Mouse (Mus musculus): ENCODE measurements around the gene Cstad. TPM values are rescaled to one million over a fixed set of nuclear protein-coding genes. Genes with fewer than 3 reads are reported as not detected.
A peak's percentile ranks its signal among the peaks of the same experiment; 100 is the strongest.

Cstad gene
- polyA plus RNA-seq, 1 experiment from 2014 or later = 0.68 TPM

GRCm38 (mm10) chr2:30573522-30573921, 21.3 kb upstream of the Cstad start:
- no peak overlapping the region for H3K9ac ChIP-seq (replicated peaks)
- H3K4me3 ChIP-seq = no peak overlapping the region
- no peak overlapping the region for H3K27ac ChIP-seq (replicated peaks)
- no peaks in the 10 kb centered on the region for H3K36me3 ChIP-seq
- no peak for ATAC-seq (ENCODE audit: low FRiP score, low read depth)
- H3K9me3 ChIP-seq = no peaks in the 10 kb centered on the region; the same call in 1 of the 2 replicates
- WGBS = 82% methylated on average over 4 of the region's 4 CpGs
- no peaks in the 10 kb centered on the region for H3K27me3 ChIP-seq
- H3K4me2 ChIP-seq (replicated peaks) = no peak overlapping the region
- H3K4me1 ChIP-seq = no peaks in the 10 kb centered on the region

GRCm38 (mm10) chr2:30577010-30577409, 17.8 kb upstream of the Cstad start:
- H3K4me1 ChIP-seq = no peaks in the 10 kb centered on the region
- 93% methylated on average over 9 of the region's 9 CpGs for WGBS
- no peaks in the 10 kb centered on the region for H3K27me3 ChIP-seq
- H3K9me3 ChIP-seq = peaks cover 8% of the 10 kb centered on the region; the same call in 1 of the 2 replicates
- H3K9ac ChIP-seq (replicated peaks) = no peak overlapping the region
- no peak for ATAC-seq (ENCODE audit: low FRiP score, low read depth)
- no peak overlapping the region for H3K27ac ChIP-seq (replicated peaks)
- no peak overlapping the region for H3K4me3 ChIP-seq
- no peaks in the 10 kb centered on the region for H3K36me3 ChIP-seq
- no peak overlapping the region for H3K4me2 ChIP-seq (replicated peaks)

- no peaks in the 10 kb centered on the region for H3K36me3 ChIP-seq
- no peaks in the 10 kb centered on the region for H3K4me1 ChIP-seq
- H3K27me3 ChIP-seq = no peaks in the 10 kb centered on the region
- ATAC-seq (ENCODE audit: low FRiP score, low read depth) = no peak
- H3K9me3 ChIP-seq = peaks cover 11% of the 10 kb centered on the region
- no peak overlapping the region for H3K4me3 ChIP-seq
- H3K27ac ChIP-seq (replicated peaks) = no peak overlapping the region
- no peak overlapping the region for H3K9ac ChIP-seq (replicated peaks)
- H3K4me2 ChIP-seq (replicated peaks) = no peak overlapping the region
- 78% methylated on average over 2 of the region's 2 CpGs for WGBS
Observed at GRCm38 (mm10) chr2:30578006-30578405, 16.8 kb upstream of the Cstad start.

GRCm38 (mm10) chr2:30587161-30587560, 7.7 kb upstream of the Cstad start:
- H3K9ac ChIP-seq (replicated peaks) = 0 out of 2 replicates have a peak overlapping the region, but pooled peaks have one; percentile 1
- H3K36me3 ChIP-seq = no peaks in the 10 kb centered on the region
- H3K4me3 ChIP-seq = no peak overlapping the region
- H3K4me2 ChIP-seq (replicated peaks) = no peak overlapping the region
- H3K27me3 ChIP-seq = no peaks in the 10 kb centered on the region
- WGBS = 36% methylated on average over 8 of the region's 8 CpGs
- peaks cover 3% of the 10 kb centered on the region; the same call in 1 of the 2 replicates for H3K9me3 ChIP-seq
- no peak for ATAC-seq (ENCODE audit: low FRiP score, low read depth)
- H3K27ac ChIP-seq (replicated peaks) = no peak overlapping the region
- H3K4me1 ChIP-seq = peaks cover 22% of the 10 kb centered on the region

- Histone ChIP-seq H3K4me2 (replicated peaks) (no peak overlapping the region), H3K4me3 (no peak overlapping the region), H3K27me3 (no peaks in the 10 kb centered on the region), H3K4me1 (peaks cover 22% of the 10 kb centered on the region), H3K36me3 (no peaks in the 10 kb centered on the region), H3K9ac (replicated peaks) (no peak overlapping the region), H3K9me3 (no peaks in the 10 kb centered on the region), H3K27ac (replicated peaks) (no peak overlapping the region)
- WGBS = 54% methylated on average over 2 of the region's 2 CpGs
- no peak for ATAC-seq (ENCODE audit: low FRiP score, low read depth)
Observed at GRCm38 (mm10) chr2:30587671-30588070, 7.2 kb upstream of the Cstad start.

DNA sequence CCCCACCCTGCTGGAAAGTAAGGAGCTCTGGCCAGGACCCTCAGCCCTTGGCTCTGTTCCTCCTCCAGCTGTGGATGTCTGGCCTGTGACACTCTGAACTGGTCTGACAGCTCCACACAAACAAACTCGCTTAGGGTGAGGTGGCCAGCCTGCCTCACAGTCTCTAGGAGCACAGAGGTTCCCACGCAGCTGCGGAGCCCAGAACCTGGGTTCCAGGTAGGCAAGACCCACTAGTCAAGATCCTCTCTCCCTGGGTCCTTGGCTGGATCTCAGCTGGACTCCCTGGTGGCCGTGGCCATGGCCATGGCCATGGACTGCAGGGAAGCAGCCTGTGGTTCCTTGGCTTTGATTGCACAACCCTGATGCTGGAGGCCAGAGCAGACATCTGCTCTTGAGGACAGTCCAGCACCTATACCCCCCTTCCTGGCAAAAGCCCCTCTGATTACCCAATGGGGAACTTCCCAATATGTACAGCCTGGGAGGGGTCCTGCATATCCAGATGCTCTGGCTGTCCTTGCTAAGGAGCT, 5.8 kb upstream of the Cstad start:
- Histone ChIP-seq H3K9ac (replicated peaks) (no peak overlapping the region), H3K9me3 (no peaks in the 10 kb centered on the region), H3K36me3 (no peaks in the 10 kb centered on the region), H3K4me2 (replicated peaks) (no peak overlapping the region), H3K4me3 (no peak overlapping the region), H3K4me1 (peaks cover 26% of the 10 kb centered on the region), H3K27ac (replicated peaks) (no peak overlapping the region), H3K27me3 (no peaks in the 10 kb centered on the region)
- WGBS = 81% methylated on average over 4 of the region's 4 CpGs
- no peak for ATAC-seq (ENCODE audit: low FRiP score, low read depth)

DNA sequence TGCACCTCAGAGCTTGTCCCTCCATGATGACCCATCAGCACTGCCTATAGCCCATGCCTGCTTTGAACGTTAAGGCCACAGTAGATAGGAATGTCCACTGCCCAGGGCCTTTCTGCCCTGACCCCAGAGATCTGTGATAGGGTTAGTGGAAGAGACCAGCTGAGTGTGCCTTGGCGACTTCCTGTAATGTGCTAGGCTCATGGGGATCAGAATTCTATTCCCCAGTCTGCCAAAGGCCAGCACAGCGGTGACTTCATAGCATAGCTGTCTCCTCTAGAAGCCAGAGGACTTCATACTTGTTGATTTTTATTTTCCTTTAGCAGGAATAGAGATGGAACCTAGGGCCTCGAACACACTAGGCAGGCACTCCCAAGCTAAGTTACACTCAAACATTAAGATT, 5.1 kb upstream of the Cstad start:
- Histone ChIP-seq H3K4me1 (peaks cover 33% of the 10 kb centered on the region), H3K9ac (replicated peaks) (no peak overlapping the region), H3K4me2 (replicated peaks) (no peak overlapping the region), H3K27me3 (no peaks in the 10 kb centered on the region), H3K9me3 (no peaks in the 10 kb centered on the region), H3K4me3 (no peak overlapping the region), H3K27ac (replicated peaks) (no peak overlapping the region), H3K36me3 (no peaks in the 10 kb centered on the region)
- ATAC-seq (ENCODE audit: low FRiP score, low read depth) = no peak
- WGBS = 83% methylated on average over 4 of the region's 4 CpGs

DNA sequence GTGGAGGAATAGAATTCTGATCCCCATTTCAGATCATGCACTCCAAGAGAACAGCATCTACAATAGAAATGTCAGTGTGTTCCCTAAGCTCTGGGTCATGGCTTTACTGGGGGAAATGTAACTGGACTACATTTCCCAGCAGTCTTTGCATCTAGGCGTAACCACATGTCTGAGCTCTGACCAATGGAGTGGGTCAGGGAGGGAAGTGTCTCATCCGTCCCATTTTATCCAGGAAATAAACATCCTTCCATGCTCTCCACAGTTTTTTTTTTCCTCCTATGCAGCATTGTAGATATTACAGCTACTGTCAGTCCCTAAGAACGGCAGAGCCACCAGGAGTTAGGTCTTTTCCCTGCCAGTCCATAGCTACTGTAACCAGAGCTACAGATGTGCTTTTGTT, 3.9 kb upstream of the Cstad start:
- ATAC-seq (ENCODE audit: low FRiP score, low read depth) = peak; percentile 32; the same call in 1 of the 2 replicates
- Histone ChIP-seq H3K4me3 (peak overlapping the region; percentile 24), H3K4me2 (replicated peaks) (peak overlapping the region; percentile 49), H3K36me3 (no peaks in the 10 kb centered on the region), H3K9me3 (no peaks in the 10 kb centered on the region), H3K4me1 (peaks cover 42% of the 10 kb centered on the region), H3K27me3 (no peaks in the 10 kb centered on the region), H3K9ac (replicated peaks) (no peak overlapping the region), H3K27ac (replicated peaks) (peak overlapping the region; percentile 54; the same call in 1 of the 2 replicates)
- WGBS = 6% methylated on average over 3 of the region's 3 CpGs

DNA sequence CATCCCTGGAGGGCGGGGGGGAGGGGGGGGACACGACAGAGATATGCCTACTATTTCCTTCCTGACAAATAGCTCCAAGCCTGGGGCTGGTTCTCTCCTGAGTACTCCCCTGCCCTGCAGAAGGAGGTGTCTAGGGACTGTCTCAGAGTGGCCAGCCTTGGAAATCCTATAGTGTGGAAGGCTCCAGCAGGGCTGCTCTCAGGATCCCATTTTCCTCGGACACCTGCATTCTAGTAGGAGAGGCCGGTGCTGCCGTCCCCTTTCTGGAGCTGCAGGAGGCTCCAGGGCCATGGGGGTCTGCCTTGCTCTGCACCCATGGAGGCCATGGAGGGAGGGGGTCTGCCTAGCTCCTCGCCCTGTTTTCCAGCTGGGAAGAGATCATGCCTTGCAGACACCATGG, 2.4 kb upstream of the Cstad start:
- H3K4me2 ChIP-seq (replicated peaks) = no peak overlapping the region
- 79% methylated on average over 6 of the region's 6 CpGs for WGBS
- H3K9ac ChIP-seq (replicated peaks) = no peak overlapping the region
- H3K9me3 ChIP-seq = no peaks in the 10 kb centered on the region
- no peaks in the 10 kb centered on the region for H3K36me3 ChIP-seq
- no peak for ATAC-seq (ENCODE audit: low FRiP score, low read depth)
- no peaks in the 10 kb centered on the region for H3K27me3 ChIP-seq
- H3K4me3 ChIP-seq = no peak overlapping the region
- H3K27ac ChIP-seq (replicated peaks) = 0 out of 2 replicates have a peak overlapping the region, but pooled peaks have one; percentile 20
- H3K4me1 ChIP-seq = peaks cover 31% of the 10 kb centered on the region

DNA sequence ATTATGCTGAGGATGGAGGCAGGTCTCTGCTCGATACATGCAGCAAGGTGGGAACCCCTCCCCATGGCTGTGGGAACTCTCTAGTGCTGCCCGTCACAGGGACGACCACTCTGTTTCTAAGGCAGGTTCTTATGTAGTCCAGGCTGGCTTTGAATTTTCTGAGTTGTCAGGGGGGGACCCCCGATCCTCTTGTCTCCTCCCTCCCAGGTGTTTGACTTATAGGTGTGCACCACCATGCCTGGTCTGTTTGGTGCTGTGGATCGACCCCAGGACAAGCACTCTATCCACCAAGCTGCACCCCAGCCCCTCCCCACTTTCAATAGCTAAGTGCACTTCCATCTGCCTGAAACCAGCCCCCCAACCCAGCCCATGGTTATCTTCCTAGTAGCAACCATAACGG, 1.9 kb upstream of the Cstad start:
- WGBS = 89% methylated on average over 6 of the region's 6 CpGs
- no peak overlapping the region for H3K4me3 ChIP-seq
- no peaks in the 10 kb centered on the region for H3K27me3 ChIP-seq
- H3K9me3 ChIP-seq = no peaks in the 10 kb centered on the region
- H3K27ac ChIP-seq (replicated peaks) = 0 out of 2 replicates have a peak overlapping the region, but pooled peaks have one; percentile 20
- peaks cover 25% of the 10 kb centered on the region for H3K4me1 ChIP-seq
- no peaks in the 10 kb centered on the region for H3K36me3 ChIP-seq
- no peak overlapping the region for H3K4me2 ChIP-seq (replicated peaks)
- no peak overlapping the region for H3K9ac ChIP-seq (replicated peaks)
- ATAC-seq (ENCODE audit: low FRiP score, low read depth) = no peak

- WGBS = 81% methylated on average over 13 of the region's 13 CpGs
- H3K36me3 ChIP-seq = no peaks in the 10 kb centered on the region
- H3K9me3 ChIP-seq = no peaks in the 10 kb centered on the region
- H3K4me3 ChIP-seq = peak overlapping the region; percentile 53; the same call in 1 of the 2 replicates
- peak overlapping the region; percentile 76 for H3K9ac ChIP-seq (replicated peaks)
- peak overlapping the region; percentile 62 for H3K4me2 ChIP-seq (replicated peaks)
- ATAC-seq (ENCODE audit: low FRiP score, low read depth) = no peak
- H3K4me1 ChIP-seq = peaks cover 24% of the 10 kb centered on the region
- peak overlapping the region; percentile 99 for H3K27ac ChIP-seq (replicated peaks)
- no peaks in the 10 kb centered on the region for H3K27me3 ChIP-seq
Observed at GRCm38 (mm10) chr2:30593636-30594310, 1.1 kb upstream of the Cstad start.

- no peaks in the 10 kb centered on the region for H3K36me3 ChIP-seq
- H3K27ac ChIP-seq (replicated peaks) = peak overlapping the region; percentile 99
- WGBS = 88% methylated on average over 4 of the region's 4 CpGs
- peaks cover 31% of the 10 kb centered on the region for H3K4me1 ChIP-seq
- H3K9me3 ChIP-seq = no peaks in the 10 kb centered on the region
- 0 out of 2 replicates have a peak, but pooled peaks cover 10% of the 10 kb centered on the region for H3K27me3 ChIP-seq
- no peak overlapping the region for H3K9ac ChIP-seq (replicated peaks)
- no peak for ATAC-seq (ENCODE audit: low FRiP score, low read depth)
- peak overlapping the region; percentile 62 for H3K4me2 ChIP-seq (replicated peaks)
- no peak overlapping the region for H3K4me3 ChIP-seq
Observed at GRCm38 (mm10) chr2:30595796-30596195, 956 bp downstream of the Cstad start.
